In the genomic region with DNA sequence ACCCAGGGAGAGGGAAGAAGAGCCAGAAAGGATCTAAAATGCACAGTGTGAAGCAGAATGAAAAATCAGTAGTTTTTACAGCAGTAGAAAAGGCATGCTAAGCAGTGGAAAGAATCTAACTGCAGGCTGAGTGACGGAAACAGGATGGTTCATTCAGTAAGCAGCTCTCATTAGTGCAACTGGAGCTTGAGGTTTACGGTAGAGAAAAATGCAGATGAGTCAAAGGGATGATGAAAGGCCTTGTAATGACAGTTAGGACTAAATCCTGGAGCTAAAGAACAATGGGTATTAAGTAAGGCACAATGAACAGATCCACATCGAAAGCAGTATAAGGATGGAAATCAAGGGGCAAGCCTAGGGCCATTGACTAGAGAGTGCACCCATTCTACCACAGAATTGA, we compare ENCODE assay signal across 15 mouse cellular contexts. TPM values are rescaled to one million over a fixed set of nuclear protein-coding genes. Genes with fewer than 3 reads are reported as not detected.
A peak's percentile ranks its signal among the peaks of the same experiment; 100 is the strongest.
DNase-seq lines count a peak whose midpoint lies in the region; ATAC-seq lines count a peak whose summit lies in the region.
"Had no signal": no experiment of that assay in that cellular context is flagged by ENCODE, and none has a peak within 500 bp of the region (broad histone marks: within the 10 kb centered on the region; RNA-seq: fewer than 3 reads in every experiment).

No protein-coding gene starts in this region.

- no peaks in the 10 kb centered on the region for H3K36me3 ChIP-seq in midbrain, embryonic 14.5 days (ENCODE audit: control insufficient read depth, insufficient read depth, low read length)
- H3K36me3 ChIP-seq in midbrain, embryonic 10.5 days: no peaks in the 10 kb centered on the region
- H3K36me3 ChIP-seq in hindbrain, embryonic 16.5 days (ENCODE audit: control insufficient read depth, insufficient read depth, low read length): no peaks in the 10 kb centered on the region
- no peaks in the 10 kb centered on the region for H3K36me3 ChIP-seq in kidney, embryonic 14.5 days (ENCODE audit: control insufficient read depth, insufficient read depth, low read length)
- no peaks in the 10 kb centered on the region for H3K36me3 ChIP-seq in limb, embryonic 10.5 days
- H3K36me3 ChIP-seq: liver, embryonic 13.5 days had no signal

- peak overlapping the region; percentile 28 for H3K4me2 ChIP-seq in midbrain, embryonic 14.5 days (ENCODE audit: low read length)
- H3K4me2 ChIP-seq in hindbrain, embryonic 16.5 days (ENCODE audit: low read length): peak overlapping the region; percentile 32
- no peak overlapping the region for H3K4me2 ChIP-seq in kidney, embryonic 14.5 days (replicated peaks; ENCODE audit: low read depth, low read length)
- H3K4me2 ChIP-seq: heart, embryonic 11.5 days; liver, embryonic 13.5 days had no signal

- H3K27ac ChIP-seq in midbrain, embryonic 14.5 days (replicated peaks; ENCODE audit: low read depth, low read length): no peak overlapping the region
- no peak overlapping the region for H3K27ac ChIP-seq in midbrain, embryonic 10.5 days (replicated peaks)
- H3K27ac ChIP-seq in hindbrain, embryonic 16.5 days (ENCODE audit: low read depth, low read length): no peak overlapping the region
- no peak overlapping the region for H3K27ac ChIP-seq in kidney, embryonic 14.5 days (ENCODE audit: low read depth, low read length)
- H3K27ac ChIP-seq in limb, embryonic 10.5 days: no peak overlapping the region
- H3K27ac ChIP-seq: liver, embryonic 13.5 days had no signal

- no peak overlapping the region for H3K4me3 ChIP-seq in midbrain, embryonic 14.5 days (replicated peaks; ENCODE audit: low read depth, low read length)
- H3K4me3 ChIP-seq in midbrain, embryonic 10.5 days: no peak overlapping the region
- peak overlapping the region; percentile 1; the same call in 1 of the 2 replicates for H3K4me3 ChIP-seq in hindbrain, embryonic 16.5 days (ENCODE audit: low read length)
- H3K4me3 ChIP-seq in kidney, embryonic 14.5 days (ENCODE audit: low read length): no peak overlapping the region
- no peak overlapping the region for H3K4me3 ChIP-seq in limb, embryonic 10.5 days
- H3K4me3 ChIP-seq: liver, embryonic 13.5 days had no signal

- ATAC-seq in midbrain, embryonic 14.5 days (ENCODE audit: low FRiP score, low TSS enrichment): no peak
- ATAC-seq in hindbrain, embryonic 16.5 days: no peak
- no peak for ATAC-seq in kidney, embryonic 14.5 days (ENCODE audit: low FRiP score, low TSS enrichment)
- ATAC-seq: lung, postnatal 0 days had no signal

- peak; percentile 31 for DNase-seq in midbrain, embryonic 14.5 days
- DNase-seq in midbrain, embryonic 10.5 days (ENCODE audit: low spot score): no peak
- DNase-seq in MN1 (ENCODE audit: low spot score): peak; percentile 84
- DNase-seq in cerebellum, adult 18-20 months: no peak
- DNase-seq in limb, embryonic 10.5 days (ENCODE audit: low spot score): no peak
- DNase-seq: adrenal gland, postnatal 25 days; gastrocnemius, postnatal 36 days; heart, postnatal 36 days; kidney, adult 2 months; layer of hippocampus, postnatal 36 days; liver, embryonic 13.5 days had no signal

- no peaks in the 10 kb centered on the region for H3K9me3 ChIP-seq in midbrain, embryonic 14.5 days (ENCODE audit: control insufficient read depth, low read length)
- H3K9me3 ChIP-seq in midbrain, embryonic 10.5 days (replicated peaks): no peaks in the 10 kb centered on the region
- H3K9me3 ChIP-seq in hindbrain, embryonic 16.5 days (ENCODE audit: control insufficient read depth, low read length): no peaks in the 10 kb centered on the region
- H3K9me3 ChIP-seq in kidney, embryonic 14.5 days (ENCODE audit: control insufficient read depth, low read length): no peaks in the 10 kb centered on the region
- H3K9me3 ChIP-seq in limb, embryonic 10.5 days (replicated peaks): no peaks in the 10 kb centered on the region
- H3K9me3 ChIP-seq: liver, embryonic 13.5 days had no signal

- H3K9ac ChIP-seq in midbrain, embryonic 14.5 days (replicated peaks; ENCODE audit: low read length): no peak overlapping the region
- no peak overlapping the region for H3K9ac ChIP-seq in hindbrain, embryonic 16.5 days (ENCODE audit: low read depth, low read length)
- H3K9ac ChIP-seq in kidney, embryonic 14.5 days (ENCODE audit: low read depth, low read length): no peak overlapping the region
- H3K9ac ChIP-seq: liver, embryonic 13.5 days had no signal

- 13% methylated on average over 3 of the region's 3 CpGs for WGBS in midbrain, embryonic 14.5 days
- WGBS in midbrain, embryonic 10.5 days: 20% methylated on average over 3 of the region's 3 CpGs
- WGBS in hindbrain, embryonic 16.5 days: 26% methylated on average over 3 of the region's 3 CpGs
- 55% methylated on average over 3 of the region's 3 CpGs for WGBS in kidney, embryonic 14.5 days
- WGBS in limb, embryonic 10.5 days: 59% methylated on average over 3 of the region's 3 CpGs

- no peaks in the 10 kb centered on the region for H3K27me3 ChIP-seq in midbrain, embryonic 14.5 days (ENCODE audit: control insufficient read depth, insufficient read depth, low read length)
- peaks cover 9% of the 10 kb centered on the region for H3K27me3 ChIP-seq in midbrain, embryonic 10.5 days (ENCODE audit: low read depth, poor library complexity, severe bottlenecking)
- no peaks in the 10 kb centered on the region for H3K27me3 ChIP-seq in hindbrain, embryonic 16.5 days (replicated peaks; ENCODE audit: control insufficient read depth, insufficient read depth, low read length)
- no peaks in the 10 kb centered on the region for H3K27me3 ChIP-seq in kidney, embryonic 14.5 days (ENCODE audit: control insufficient read depth, insufficient read depth, low read length)
- H3K27me3 ChIP-seq in limb, embryonic 10.5 days (ENCODE audit: low read depth, poor library complexity, severe bottlenecking): no peaks in the 10 kb centered on the region

- peaks cover 21% of the 10 kb centered on the region for H3K4me1 ChIP-seq in midbrain, embryonic 14.5 days (ENCODE audit: control insufficient read depth, insufficient read depth, low read length)
- peaks cover 21% of the 10 kb centered on the region for H3K4me1 ChIP-seq in midbrain, embryonic 10.5 days
- H3K4me1 ChIP-seq in hindbrain, embryonic 16.5 days (ENCODE audit: control insufficient read depth, insufficient read depth, low read depth, low read length): peaks cover 7% of the 10 kb centered on the region
- H3K4me1 ChIP-seq in kidney, embryonic 14.5 days (ENCODE audit: control insufficient read depth, insufficient read depth, low read length): peaks cover 7% of the 10 kb centered on the region; the same call in 1 of the 2 replicates
- peaks cover 17% of the 10 kb centered on the region for H3K4me1 ChIP-seq in limb, embryonic 10.5 days

RNA-seq across cellular contexts. Expression of a gene that starts 3.7 kb away (rescaled TPM):
- 14.7 and 20.2 TPM in 2 replicates for polyA plus RNA-seq in midbrain, embryonic 14.5 days (2014; fragmentation: Nextera tagmentation; extraction: Ambion mirVana)
- 15.8 and 21.0 TPM in 2 replicates for polyA plus RNA-seq in midbrain, embryonic 10.5 days (2016; fragmentation: Nextera tagmentation; extraction: Ambion mirVana)
- 26.4 and 27.2 TPM in 2 replicates for polyA plus RNA-seq in hindbrain, embryonic 16.5 days (2015; fragmentation: Nextera tagmentation; extraction: Ambion mirVana)
- 9.3 and 25.3 TPM in 2 replicates for polyA plus RNA-seq in kidney, embryonic 14.5 days (2014; fragmentation: Nextera tagmentation; extraction: Ambion mirVana)
- 22.9 and 27.5 TPM in 2 replicates for polyA plus RNA-seq in limb, embryonic 10.5 days (2016; fragmentation: Nextera tagmentation; extraction: Ambion mirVana)

Comparison
In these comparisons a context has a peak if more than half of its experiments do, and no peak if none do; other contexts are left out.
1. DNase-seq: peak in midbrain, embryonic 14.5 days (single experiment) and MN1 (single experiment); none in midbrain, embryonic 10.5 days (single experiment), cerebellum, adult 18-20 months (0 of 2) and limb, embryonic 10.5 days (single experiment).